8 mouse cellular contexts compared by ENCODE assay signal in genomic region chr16:35874416-35874815, GRCm38 (mm10). TPM values are rescaled to one million over a fixed set of nuclear protein-coding genes. Genes with fewer than 3 reads are reported as not detected.
A peak's percentile ranks its signal among the peaks of the same experiment; 100 is the strongest.
DNase-seq lines count a peak whose midpoint lies in the region; ATAC-seq and TF ChIP-seq lines count a peak whose summit lies in the region.

No protein-coding gene starts in this region.

- H3K36me3 ChIP-seq in hindbrain, embryonic 14.5 days (replicated peaks; ENCODE audit: control insufficient read depth, insufficient read depth), result no peaks in the 10 kb centered on the region
- H3K36me3 ChIP-seq in hindbrain, embryonic 10.5 days, result no peaks in the 10 kb centered on the region

- no peak overlapping the region for H3K4me2 ChIP-seq in hindbrain, embryonic 14.5 days (replicated peaks)

- no peak overlapping the region for H3K4me3 ChIP-seq in hindbrain, embryonic 14.5 days (replicated peaks; ENCODE audit: low read length)
- H3K4me3 ChIP-seq in hindbrain, embryonic 10.5 days, result no peak overlapping the region
- no peak overlapping the region for H3K4me3 ChIP-seq in gastrocnemius, adult 2 months

- no peak overlapping the region for H3K9ac ChIP-seq in hindbrain, embryonic 14.5 days

- WGBS in hindbrain, embryonic 14.5 days, result 35% methylated on average over 3 of the region's 3 CpGs
- 29% methylated on average over 3 of the region's 3 CpGs for WGBS in hindbrain, embryonic 10.5 days

- H3K27me3 ChIP-seq in hindbrain, embryonic 14.5 days (ENCODE audit: control insufficient read depth, insufficient read depth, low read length), result peaks cover 37% of the 10 kb centered on the region
- peaks cover 40% of the 10 kb centered on the region for H3K27me3 ChIP-seq in hindbrain, embryonic 10.5 days (ENCODE audit: insufficient read depth, poor library complexity, severe bottlenecking)

- no peak for ATAC-seq in hindbrain, embryonic 14.5 days (ENCODE audit: low FRiP score)
- peak; percentile 46 for ATAC-seq in CD4-positive, CD25-positive, alpha-beta regulatory T cell, adult 4 months
- no peak for ATAC-seq in erythroid progenitor cell, adult 5-6 weeks (replicated peaks; ENCODE audit: low FRiP score, poor library complexity, severe bottlenecking)

- intact Hi-C loops in gastrocnemius, adult 2 months (cut with DNase I), result loop anchor here (1.0 kb wide), 1 partner anchor 65 kb away; the partner anchor contains the start of gene Dtx3l

- peak; percentile 34 for DNase-seq in hindbrain, embryonic 14.5 days (ENCODE audit: low spot score)
- DNase-seq in hindbrain, embryonic 10.5 days (ENCODE audit: low spot score), result no peak
- peak; percentile 86 for DNase-seq in adrenal gland, postnatal 14 days
- DNase-seq in gastrocnemius, adult 2 months, result peak; percentile 72
- peak; percentile 46 to 51 for DNase-seq in layer of hippocampus, postnatal 10 days (ENCODE audit: low spot score in 2 of 2)
- DNase-seq in mesoderm, embryonic 11.5 days (ENCODE audit: low read depth, low spot score), result peak; percentile 14

- H3K9me3 ChIP-seq in hindbrain, embryonic 14.5 days (ENCODE audit: control insufficient read depth, low read length), result peaks cover 3% of the 10 kb centered on the region; the same call in 1 of the 2 replicates
- no peaks in the 10 kb centered on the region for H3K9me3 ChIP-seq in hindbrain, embryonic 10.5 days

- peak; percentile 85 for TF ChIP-seq CTCF in gastrocnemius, adult 2 months (IDR thresholded peaks at IDR 0.05)

- peaks cover 14% of the 10 kb centered on the region; the same call in 1 of the 2 replicates for H3K4me1 ChIP-seq in hindbrain, embryonic 14.5 days (replicated peaks; ENCODE audit: control insufficient read depth, insufficient read depth, low read length)
- peaks cover 20% of the 10 kb centered on the region for H3K4me1 ChIP-seq in hindbrain, embryonic 10.5 days (replicated peaks)

- no peak overlapping the region for H3K27ac ChIP-seq in hindbrain, embryonic 14.5 days
- no peak overlapping the region for H3K27ac ChIP-seq in hindbrain, embryonic 10.5 days
- H3K27ac ChIP-seq in gastrocnemius, adult 2 months, result no peak overlapping the region

RNA-seq across cellular contexts. Expression of gene Parp14, which starts 3.1 kb away (rescaled TPM):
- polyA plus RNA-seq in hindbrain, embryonic 14.5 days (2014; fragmentation: Nextera tagmentation; extraction: Ambion mirVana), result 0.38 and 0.66 TPM in 2 replicates
- 0.18 and 0.21 TPM in 2 replicates for polyA plus RNA-seq in hindbrain, embryonic 10.5 days (2016; fragmentation: Nextera tagmentation; extraction: Ambion mirVana)
- 10 to 100 TPM; 47.4 to 58.6 TPM for polyA plus RNA-seq in CD4-positive, CD25-positive, alpha-beta regulatory T cell, adult 4 months (2017; shearing (Covaris generic))
- 10.0 and 15.4 TPM in 2 replicates for total RNA-seq in adrenal gland, postnatal 14 days (2021)
- total RNA-seq in gastrocnemius, adult 2 months (2021), result 1 to 10 TPM; 2.9 to 4.4 TPM
- 1 to 10 TPM in 1 of 2 experiments, under 1 TPM in 1; 0.87 to 1.4 TPM for total RNA-seq in layer of hippocampus, postnatal 10 days (2021)
- total RNA-seq in erythroid progenitor cell, adult 5-6 weeks (2015; ENCODE audit: low replicate concordance), result 14.8 and 28.5 TPM in 2 replicates
- 31.6 and 33.5 TPM in 2 replicates for total RNA-seq in erythroid progenitor cell, adult 5-6 weeks (2017; ENCODE audit: low replicate concordance)
